Mouse (Mus musculus) heart, postnatal 25 days (tissue): ENCODE results near the gene Gm21883. TPM values are rescaled to one million over a fixed set of nuclear protein-coding genes. Genes with fewer than 3 reads are reported as not detected.
"Not testable (repeated sequence)": the region's sequence is repeated elsewhere in the genome, so short reads cannot be mapped to it uniquely, and the experiment has no call there.

ENCODE experiments used
- DNase-seq: peaks from one replicate; pipeline ENCODE4 v3.0.0; 2022; ENCODE audit warnings: low spot score
- intact Hi-C: fragments of 180-260 bp; cut with DNase I; formaldehyde crosslinking; loops from one replicate; pipeline ENCODE4 v1.15.1; 2025
- total RNA-seq, 2 experiments: library from RNA; stranded (reverse); gene quantifications; 2 replicates each; pipeline ENCODE4 v1.2.3; 2021

The Gm21883 gene
- not detected for total RNA-seq

DNA sequence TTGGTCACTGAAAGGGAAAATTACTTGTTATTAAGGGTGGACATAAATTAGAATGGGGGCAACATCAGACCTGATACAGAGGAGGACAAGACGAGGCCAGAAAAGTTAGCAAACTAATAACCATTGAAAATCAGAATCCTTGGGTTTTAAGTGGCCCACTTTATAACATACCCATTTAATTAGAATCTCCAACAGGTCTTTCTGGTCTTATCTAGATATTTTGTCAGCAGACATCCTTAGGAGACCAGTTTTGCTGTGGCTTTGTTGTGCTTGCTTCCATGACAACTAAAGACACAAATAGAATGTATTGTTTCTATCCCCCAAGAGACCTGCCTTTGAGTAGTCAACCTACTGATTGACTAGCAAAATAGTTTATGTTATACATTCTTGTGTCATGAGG lies at the start of gene Gm21883:
Gene Gm21883, minus strand, starts transcription at position 101 of the 400 bp plus-strand sequence.
- intact Hi-C loops, DNase-seq: not testable (repeated sequence)

DNA sequence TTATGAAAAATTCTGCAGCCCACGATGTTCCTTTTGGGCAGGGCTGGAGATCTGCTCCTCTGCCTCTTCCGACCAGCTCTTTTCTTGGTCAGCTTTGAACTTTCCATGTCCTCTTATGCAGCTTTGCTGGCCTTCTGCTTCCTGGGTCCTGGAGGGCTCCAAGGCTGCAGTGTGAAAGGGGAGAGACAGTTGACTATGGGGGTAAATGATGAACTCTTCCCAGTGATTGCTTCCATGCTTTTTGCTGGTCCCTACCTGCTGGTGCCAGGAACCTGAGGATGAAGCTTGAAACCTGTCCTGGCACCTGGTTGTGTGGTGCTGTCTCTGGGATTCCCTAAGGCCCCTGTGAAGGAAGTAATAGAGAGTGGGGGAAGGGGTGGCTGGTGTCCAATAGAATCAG lies 44.7 kb upstream of the Gm21883 start, which contains the start of gene Spin2e:
Gene Spin2e, minus strand, starts transcription at position 101 of the 400 bp plus-strand sequence.
- DNase-seq, intact Hi-C loops: not testable (repeated sequence)

Other genes starting within 250 kb of the Gm21883 start
- gene Btbd35f26, start 237.8 kb downstream of the Gm21883 start, total RNA-seq = not detected
- gene Btbd35f19, start 190.4 kb downstream of the Gm21883 start, total RNA-seq = not detected
- gene Spin2e, start 44.6 kb upstream of the Gm21883 start, total RNA-seq = not detected
- gene Btbd35f25, start 142.9 kb upstream of the Gm21883 start, total RNA-seq = not detected